Mouse (Mus musculus): Measurements from ENCODE around the gene Acta2. TPM values are rescaled to one million over a fixed set of nuclear protein-coding genes. Genes with fewer than 3 reads are reported as not detected.
A peak's percentile ranks its signal among the peaks of the same experiment; 100 is the strongest.

Acta2 gene
- polyA plus RNA-seq, 1 experiment from 2014 or later = 423 TPM

DNA sequence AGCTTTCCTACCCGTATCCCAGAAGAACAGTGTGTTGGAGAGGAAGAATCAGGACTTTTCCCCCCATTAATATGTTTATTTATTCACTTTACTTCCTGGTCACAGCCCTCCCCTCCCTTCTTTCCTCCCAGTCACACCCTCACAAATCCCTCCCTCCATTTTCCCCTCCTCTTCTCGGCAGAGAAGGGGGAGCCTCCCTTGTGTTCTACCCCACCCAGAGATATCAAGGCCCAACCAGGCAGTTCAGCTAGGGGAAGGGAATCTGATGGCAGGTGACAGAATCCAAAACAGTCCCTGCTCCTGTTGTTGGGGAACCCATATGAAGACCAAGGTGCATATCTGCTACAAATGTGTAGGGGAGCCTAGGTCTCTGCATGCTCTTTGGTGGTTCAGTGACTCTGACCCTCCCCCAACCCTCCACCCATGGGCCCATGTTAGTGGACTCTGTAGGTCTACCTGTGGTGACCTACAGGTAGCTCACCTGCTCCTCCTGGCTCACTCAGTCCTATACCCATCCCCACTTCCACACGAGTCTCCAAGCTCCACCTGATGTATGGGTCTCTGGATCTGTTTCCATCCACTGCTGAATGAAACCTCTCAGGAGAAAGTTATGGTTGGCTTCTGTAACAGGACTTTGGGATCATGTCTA is 34.5 kb downstream of the Acta2 start:
- H3K4me1 ChIP-seq (ENCODE audit: control insufficient read depth, insufficient read depth, low read length) = no peaks in the 10 kb centered on the region
- no peak for DNase-seq (ENCODE audit: low spot score)
- no peak for ATAC-seq (ENCODE audit: low read depth)
- H3K9ac ChIP-seq (ENCODE audit: low read depth, low read length) = no peak overlapping the region
- no peaks in the 10 kb centered on the region for H3K27me3 ChIP-seq (replicated peaks; ENCODE audit: control insufficient read depth, insufficient read depth, low read length)
- no peaks in the 10 kb centered on the region for H3K9me3 ChIP-seq (ENCODE audit: control insufficient read depth, low read length)
- H3K27ac ChIP-seq (replicated peaks; ENCODE audit: low read depth, low read length) = no peak overlapping the region
- no peak overlapping the region for H3K4me2 ChIP-seq (ENCODE audit: low read depth, low read length)
- WGBS = 70% methylated on average over 3 of the region's 3 CpGs
- no peak overlapping the region for H3K4me3 ChIP-seq (ENCODE audit: low read depth, low read length)
- 0 out of 2 replicates have a peak, but pooled peaks cover 4% of the 10 kb centered on the region for H3K36me3 ChIP-seq (ENCODE audit: control insufficient read depth, insufficient read depth, low read length)

GRCm38 (mm10) chr19:34219260-34219968 is 36.0 kb downstream of the Acta2 start:
- ATAC-seq (ENCODE audit: low read depth) = no peak

GRCm38 (mm10) chr19:34217761-34218160 is 37.6 kb downstream of the Acta2 start:
- H3K4me3 ChIP-seq (ENCODE audit: low read depth, low read length) = no peak overlapping the region
- DNase-seq (ENCODE audit: low spot score) (no peak), ATAC-seq (ENCODE audit: low read depth) (no peak)
- no peak overlapping the region for H3K27ac ChIP-seq (replicated peaks; ENCODE audit: low read depth, low read length)
- no peak overlapping the region for H3K9ac ChIP-seq (ENCODE audit: low read depth, low read length)
- 77% methylated on average over 3 of the region's 3 CpGs for WGBS
- no peak overlapping the region for H3K4me2 ChIP-seq (ENCODE audit: low read depth, low read length)
- no peaks in the 10 kb centered on the region for H3K4me1 ChIP-seq (ENCODE audit: control insufficient read depth, insufficient read depth, low read length)
- H3K9me3 ChIP-seq (ENCODE audit: control insufficient read depth, low read length) = no peaks in the 10 kb centered on the region
- no peaks in the 10 kb centered on the region for H3K27me3 ChIP-seq (replicated peaks; ENCODE audit: control insufficient read depth, insufficient read depth, low read length)
- 0 out of 2 replicates have a peak, but pooled peaks cover 4% of the 10 kb centered on the region for H3K36me3 ChIP-seq (ENCODE audit: control insufficient read depth, insufficient read depth, low read length)

More at GRCm38 (mm10) chr19:34219260-34219968, 36.0 kb downstream of the Acta2 start:
- 0 out of 2 replicates have a peak, but pooled peaks cover 4% of the 10 kb centered on the region for H3K36me3 ChIP-seq (ENCODE audit: control insufficient read depth, insufficient read depth, low read length)
- H3K27me3 ChIP-seq (replicated peaks; ENCODE audit: control insufficient read depth, insufficient read depth, low read length) = no peaks in the 10 kb centered on the region
- 70% methylated on average over 5 of the region's 5 CpGs for WGBS
- H3K9ac ChIP-seq (ENCODE audit: low read depth, low read length) = no peak overlapping the region
- no peak overlapping the region for H3K4me3 ChIP-seq (ENCODE audit: low read depth, low read length)
- peak; percentile 30 for DNase-seq (ENCODE audit: low spot score)
- no peaks in the 10 kb centered on the region for H3K9me3 ChIP-seq (ENCODE audit: control insufficient read depth, low read length)
- no peaks in the 10 kb centered on the region for H3K4me1 ChIP-seq (ENCODE audit: control insufficient read depth, insufficient read depth, low read length)
- H3K4me2 ChIP-seq (ENCODE audit: low read depth, low read length) = no peak overlapping the region
- no peak overlapping the region for H3K27ac ChIP-seq (replicated peaks; ENCODE audit: low read depth, low read length)

DNA sequence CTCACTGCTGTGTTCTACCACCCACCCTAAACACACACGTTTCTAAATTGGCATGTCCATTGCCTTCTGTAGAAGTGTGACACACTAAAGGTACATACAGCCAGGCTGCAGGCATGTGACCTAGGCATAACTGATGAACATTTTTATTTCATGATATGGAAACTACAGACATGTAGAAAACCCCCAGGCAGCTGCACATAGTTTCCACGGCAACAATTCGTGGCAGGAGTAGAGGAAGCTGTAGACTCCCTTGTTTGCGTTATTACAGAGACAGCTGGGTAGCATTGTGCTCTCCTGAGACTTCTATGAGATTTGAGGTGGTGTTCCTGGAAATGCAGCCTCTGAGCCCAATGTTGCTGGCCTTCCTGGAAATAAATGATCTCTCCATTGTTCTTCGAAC is 38.4 kb downstream of the Acta2 start:
- H3K9me3 ChIP-seq (ENCODE audit: control insufficient read depth, low read length) = no peaks in the 10 kb centered on the region
- 0 out of 2 replicates have a peak, but pooled peaks have one; percentile 47 for ATAC-seq (ENCODE audit: low read depth)

GRCm38 (mm10) chr19:34214136-34214535 is 41.3 kb downstream of the Acta2 start:
- WGBS = 52% methylated on average over 4 of the region's 4 CpGs
- Histone ChIP-seq H3K27ac (replicated peaks; ENCODE audit: low read depth, low read length) (no peak overlapping the region), H3K36me3 (ENCODE audit: control insufficient read depth, insufficient read depth, low read length) (no peaks in the 10 kb centered on the region), H3K4me3 (ENCODE audit: low read depth, low read length) (no peak overlapping the region), H3K4me1 (ENCODE audit: control insufficient read depth, insufficient read depth, low read length) (peaks cover 5% of the 10 kb centered on the region; the same call in 1 of the 2 replicates), H3K4me2 (ENCODE audit: low read depth, low read length) (no peak overlapping the region), H3K27me3 (replicated peaks; ENCODE audit: control insufficient read depth, insufficient read depth, low read length) (no peaks in the 10 kb centered on the region), H3K9ac (ENCODE audit: low read depth, low read length) (no peak overlapping the region), H3K9me3 (ENCODE audit: control insufficient read depth, low read length) (no peaks in the 10 kb centered on the region)
- no peak for DNase-seq (ENCODE audit: low spot score)
- no peak for ATAC-seq (ENCODE audit: low read depth)

More for the DNA sequence above, 38.4 kb downstream of the Acta2 start:
- Histone ChIP-seq H3K27ac (replicated peaks; ENCODE audit: low read depth, low read length) (no peak overlapping the region), H3K36me3 (ENCODE audit: control insufficient read depth, insufficient read depth, low read length) (0 out of 2 replicates have a peak, but pooled peaks cover 4% of the 10 kb centered on the region), H3K4me3 (ENCODE audit: low read depth, low read length) (no peak overlapping the region), H3K9ac (ENCODE audit: low read depth, low read length) (no peak overlapping the region), H3K27me3 (replicated peaks; ENCODE audit: control insufficient read depth, insufficient read depth, low read length) (no peaks in the 10 kb centered on the region), H3K4me2 (ENCODE audit: low read depth, low read length) (no peak overlapping the region), H3K4me1 (ENCODE audit: control insufficient read depth, insufficient read depth, low read length) (no peaks in the 10 kb centered on the region)
- peak; percentile 31 for DNase-seq (ENCODE audit: low spot score)
- WGBS = 52% methylated on average over 5 of the region's 5 CpGs

- peaks cover 5% of the 10 kb centered on the region; the same call in 1 of the 2 replicates for H3K4me1 ChIP-seq (ENCODE audit: control insufficient read depth, insufficient read depth, low read length)
- no peak overlapping the region for H3K27ac ChIP-seq (replicated peaks; ENCODE audit: low read depth, low read length)
- ATAC-seq (ENCODE audit: low read depth) (no peak), DNase-seq (ENCODE audit: low spot score) (no peak)
- H3K9ac ChIP-seq (ENCODE audit: low read depth, low read length) = no peak overlapping the region
- H3K4me2 ChIP-seq (ENCODE audit: low read depth, low read length) = no peak overlapping the region
- no peaks in the 10 kb centered on the region for H3K36me3 ChIP-seq (ENCODE audit: control insufficient read depth, insufficient read depth, low read length)
- H3K27me3 ChIP-seq (replicated peaks; ENCODE audit: control insufficient read depth, insufficient read depth, low read length) = no peaks in the 10 kb centered on the region
- H3K4me3 ChIP-seq (ENCODE audit: low read depth, low read length) = no peak overlapping the region
- H3K9me3 ChIP-seq (ENCODE audit: control insufficient read depth, low read length) = no peaks in the 10 kb centered on the region
Observed at GRCm38 (mm10) chr19:34213251-34213645, 42.1 kb downstream of the Acta2 start.

DNA sequence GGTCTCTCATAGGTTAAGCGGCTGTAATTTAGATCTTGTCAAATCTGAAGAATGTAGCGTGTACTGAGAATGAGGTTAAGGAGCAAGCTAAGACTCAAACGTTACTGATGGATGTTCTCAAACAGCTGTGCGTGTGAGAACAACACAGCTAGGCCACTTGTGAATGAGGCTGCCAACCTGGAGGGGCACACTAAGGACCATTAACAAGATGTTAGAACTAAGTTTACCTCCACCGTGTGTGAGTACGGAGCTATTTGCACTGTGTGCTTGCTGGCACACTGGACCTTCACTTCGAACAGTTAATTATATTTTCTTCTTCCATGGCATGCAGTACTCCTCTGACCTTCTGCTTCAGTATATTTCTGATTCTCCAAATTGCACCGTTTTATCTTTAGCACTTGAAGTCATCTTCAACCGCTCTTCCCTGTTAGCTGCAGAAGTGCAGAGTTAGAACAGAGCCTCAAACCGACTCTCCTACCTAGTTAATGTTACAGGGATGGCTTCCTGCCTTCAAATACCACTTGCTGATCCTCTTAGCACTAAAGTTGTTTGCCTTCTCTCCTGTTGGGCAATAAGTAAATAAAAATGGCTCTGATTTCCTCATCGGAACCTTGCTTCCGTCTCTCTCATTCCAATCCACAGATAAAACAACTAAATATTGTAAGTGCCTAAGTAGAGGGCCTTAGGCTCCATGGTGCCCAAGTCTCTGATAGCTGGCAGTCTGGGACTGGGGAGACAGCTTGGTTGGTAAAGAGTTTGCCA is 42.7 kb downstream of the Acta2 start:
- H3K36me3 ChIP-seq (ENCODE audit: control insufficient read depth, insufficient read depth, low read length) = no peaks in the 10 kb centered on the region
- 84% methylated on average over 12 of the region's 12 CpGs for WGBS
- H3K27ac ChIP-seq (replicated peaks; ENCODE audit: low read depth, low read length) = no peak overlapping the region
- peaks cover 5% of the 10 kb centered on the region; the same call in 1 of the 2 replicates for H3K4me1 ChIP-seq (ENCODE audit: control insufficient read depth, insufficient read depth, low read length)
- ATAC-seq (ENCODE audit: low read depth) = no peak
- no peak overlapping the region for H3K4me3 ChIP-seq (ENCODE audit: low read depth, low read length)
- H3K27me3 ChIP-seq (replicated peaks; ENCODE audit: control insufficient read depth, insufficient read depth, low read length) = no peaks in the 10 kb centered on the region
- no peaks in the 10 kb centered on the region for H3K9me3 ChIP-seq (ENCODE audit: control insufficient read depth, low read length)
- no peak overlapping the region for H3K9ac ChIP-seq (ENCODE audit: low read depth, low read length)
- H3K4me2 ChIP-seq (ENCODE audit: low read depth, low read length) = no peak overlapping the region
- DNase-seq (ENCODE audit: low spot score) = no peak

DNA sequence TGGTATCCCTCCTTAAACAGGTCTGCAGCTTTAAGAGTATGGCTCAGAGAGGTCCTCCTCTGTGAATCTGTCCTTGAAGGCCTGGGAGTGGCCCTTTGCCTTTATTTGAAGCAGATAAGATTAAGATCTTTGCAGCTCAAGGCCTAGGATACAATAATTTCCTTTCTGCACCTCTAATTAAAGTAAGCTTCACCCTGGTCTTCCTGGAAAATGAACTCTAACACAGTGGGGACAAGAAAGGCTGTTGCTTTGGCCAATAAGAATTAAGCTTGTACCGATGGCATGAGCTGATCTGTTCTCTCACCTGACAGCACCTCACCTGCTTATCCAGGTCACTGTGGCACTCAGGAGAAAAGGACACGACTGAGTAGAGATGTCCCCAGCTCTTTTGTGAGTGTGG is 44.5 kb downstream of the Acta2 start:
- no peaks in the 10 kb centered on the region for H3K27me3 ChIP-seq (replicated peaks; ENCODE audit: control insufficient read depth, insufficient read depth, low read length)
- H3K27ac ChIP-seq (replicated peaks; ENCODE audit: low read depth, low read length) = no peak overlapping the region
- H3K4me1 ChIP-seq (ENCODE audit: control insufficient read depth, insufficient read depth, low read length) = peaks cover 5% of the 10 kb centered on the region; the same call in 1 of the 2 replicates
- DNase-seq (ENCODE audit: low spot score) (no peak), ATAC-seq (ENCODE audit: low read depth) (no peak)
- H3K4me3 ChIP-seq (ENCODE audit: low read depth, low read length) = no peak overlapping the region
- H3K4me2 ChIP-seq (ENCODE audit: low read depth, low read length) = no peak overlapping the region
- H3K9ac ChIP-seq (ENCODE audit: low read depth, low read length) = no peak overlapping the region
- H3K9me3 ChIP-seq (ENCODE audit: control insufficient read depth, low read length) = no peaks in the 10 kb centered on the region
- 60% methylated on average over 2 of the region's 2 CpGs for WGBS
- H3K36me3 ChIP-seq (ENCODE audit: control insufficient read depth, insufficient read depth, low read length) = no peaks in the 10 kb centered on the region
